Mouse (Mus musculus) left cerebral cortex, postnatal 14 days (tissue): ENCODE data around the gene Nr2c2. TPM values are rescaled to one million over a fixed set of nuclear protein-coding genes. Genes with fewer than 3 reads are reported as not detected.

Experiments
- DNase-seq, 2 experiments: peaks; one replicate each; pipeline ENCODE4 v3.0.0; 2021 to 2022; ENCODE audit warnings: low spot score in 2 of 2, mixed read lengths in 1 of 2
- intact Hi-C: fragments of 180-260 bp; cut with DNase I; formaldehyde crosslinking; loops from one replicate; pipeline ENCODE4 v1.15.1; 2025
- total RNA-seq, 2 experiments: library from RNA; stranded (reverse); gene quantifications; 2 replicates each; pipeline ENCODE4 v1.2.3; 2021

Nr2c2 gene
- total RNA-seq, 2 experiments from 2014 or later, result 88.9 to 93.9 TPM

DNA sequence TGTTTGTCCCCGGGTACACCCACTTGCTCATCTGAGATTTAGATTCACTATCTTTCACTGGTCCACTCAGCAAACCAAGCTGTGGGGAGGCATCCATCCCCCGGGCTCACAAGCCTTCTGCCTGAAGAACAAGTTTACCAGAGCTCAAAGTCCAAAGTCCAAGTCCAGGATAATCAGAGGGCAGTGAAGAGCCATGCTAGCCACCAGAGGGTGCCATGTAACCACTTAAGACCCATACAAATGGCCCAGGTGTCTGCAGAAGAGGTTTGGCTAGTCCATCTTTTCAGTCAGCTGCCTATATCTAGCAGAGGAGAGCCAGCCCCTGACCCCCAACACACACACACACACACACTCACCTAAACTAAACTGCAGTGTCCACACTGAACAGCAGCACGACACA, 128.3 kb downstream of the Nr2c2 start:
- DNase-seq, result peak; percentile 49 to 65
- intact Hi-C loops, result loop anchor here (1.0 kb wide), 1 partner anchor 50 kb away; no protein-coding TSS in a partner anchor

DNA sequence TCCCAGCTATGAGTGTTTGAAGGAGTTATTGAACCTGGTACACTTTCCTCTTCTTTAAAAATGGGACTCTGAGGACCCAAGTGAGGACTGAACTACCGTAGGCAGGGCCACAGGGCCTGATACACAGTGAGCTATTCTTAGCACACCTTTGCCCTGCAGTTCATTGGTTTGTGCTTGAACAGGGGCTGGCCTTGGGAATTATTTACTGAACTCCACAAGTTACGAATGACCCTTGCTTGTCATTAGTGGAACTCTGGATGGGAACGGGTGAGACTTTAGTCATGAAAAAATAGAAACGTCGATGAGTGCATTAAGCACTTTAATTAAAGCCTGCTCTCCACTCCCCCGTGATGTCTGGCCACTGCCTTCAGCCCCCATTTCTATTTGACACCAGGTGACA, 130.4 kb downstream of the Nr2c2 start:
- intact Hi-C loops, result no loop called here
- no peak for DNase-seq

GRCm38 (mm10) chr6:92222021-92222420, 130.8 kb downstream of the Nr2c2 start:
- intact Hi-C loops, result no loop called here
- no peak for DNase-seq

Other genes starting within 250 kb of the Nr2c2 start
- 10 to 100 TPM; 19.5 to 21.3 TPM for gene Ccdc174, start 213.3 kb upstream of the Nr2c2 start, total RNA-seq
- gene 4930590J08Rik, start 188.6 kb upstream of the Nr2c2 start, total RNA-seq, result 1 to 10 TPM; 1.6 to 2.6 TPM
- gene Fgd5, start 112.5 kb upstream of the Nr2c2 start, total RNA-seq, result 1 to 10 TPM; 6.2 to 7.0 TPM
- 10 to 100 TPM; 53.5 to 55.5 TPM for gene Mrps25, start 92.6 kb downstream of the Nr2c2 start, total RNA-seq
- gene Rbsn, start 123.5 kb downstream of the Nr2c2 start, total RNA-seq, result 10 to 100 TPM; 29.6 to 32.3 TPM
- 10 to 100 TPM in 1 of 2 experiments, 1 to 10 TPM in 1; 1.7 to 12.2 TPM for gene Trh, start 153.3 kb downstream of the Nr2c2 start, total RNA-seq